Mouse (Mus musculus) liver, embryonic 14.5 days (tissue): Measurements from ENCODE around the gene Tet3.

Experiments used
- CTCF ChIP-seq: IDR thresholded peaks from 2 replicates; pipeline ENCODE4 v1.5.1; 2016; ENCODE audit warnings: antibody characterized with exemption, low read depth, control low read depth
- EP300 ChIP-seq: IDR thresholded peaks from 2 replicates; pipeline ENCODE4 v1.6.1; 2016; ENCODE audit warnings: antibody characterized with exemption, low read depth

GRCm38 (mm10) chr6:83459034-83459644 is at the start of gene Tet3:
- TF ChIP-seq CTCF, result no peak
- TF ChIP-seq EP300, result no peak
